Mouse (Mus musculus): ENCODE data around the gene Zc3h12a. TPM values are rescaled to one million over a fixed set of nuclear protein-coding genes. Genes with fewer than 3 reads are reported as not detected.

Gene Zc3h12a
- polyA plus RNA-seq, 1 experiment from 2014 or later, result 0.46 TPM

- peaks cover 6% of the 10 kb centered on the region; the same call in 1 of the 2 replicates for H3K27me3 ChIP-seq
- 0 out of 2 replicates have a peak overlapping the region, but pooled peaks have one; percentile 43 for H3K9ac ChIP-seq
- H3K4me1 ChIP-seq, result 0 out of 2 replicates have a peak, but pooled peaks cover 6% of the 10 kb centered on the region
- no peaks in the 10 kb centered on the region for H3K36me3 ChIP-seq
- H3K4me3 ChIP-seq, result no peak overlapping the region
- no peak overlapping the region for H3K27ac ChIP-seq
- ATAC-seq (ENCODE audit: low FRiP score, low read depth), result no peak
- 6% methylated on average over 19 of the region's 19 CpGs for WGBS
- H3K9me3 ChIP-seq, result no peaks in the 10 kb centered on the region
- H3K4me2 ChIP-seq (replicated peaks), result peak overlapping the region; percentile 46
These were observed 32.8 kb upstream of the Zc3h12a start for GRCm38 (mm10) chr4:125160320-125160950.

- Histone ChIP-seq H3K9me3 (no peaks in the 10 kb centered on the region), H3K27ac (no peak overlapping the region), H3K4me2 (replicated peaks) (no peak overlapping the region), H3K4me1 (0 out of 2 replicates have a peak, but pooled peaks cover 6% of the 10 kb centered on the region), H3K27me3 (peaks cover 6% of the 10 kb centered on the region; the same call in 1 of the 2 replicates), H3K4me3 (no peak overlapping the region), H3K9ac (no peak overlapping the region), H3K36me3 (no peaks in the 10 kb centered on the region)
- no peak for ATAC-seq (ENCODE audit: low FRiP score, low read depth)
- 59% methylated on average over 20 of the region's 20 CpGs for WGBS
These were observed 31.1 kb upstream of the Zc3h12a start for GRCm38 (mm10) chr4:125158581-125159317.

- no peak overlapping the region for H3K4me3 ChIP-seq
- H3K36me3 ChIP-seq, result no peaks in the 10 kb centered on the region
- no peak overlapping the region for H3K27ac ChIP-seq
- no peak overlapping the region for H3K9ac ChIP-seq
- 77% methylated on average over 2 of the region's 2 CpGs for WGBS
- H3K27me3 ChIP-seq, result peaks cover 6% of the 10 kb centered on the region; the same call in 1 of the 2 replicates
- H3K4me2 ChIP-seq (replicated peaks), result no peak overlapping the region
- H3K9me3 ChIP-seq, result no peaks in the 10 kb centered on the region
- 0 out of 2 replicates have a peak, but pooled peaks cover 6% of the 10 kb centered on the region for H3K4me1 ChIP-seq
- no peak for ATAC-seq (ENCODE audit: low FRiP score, low read depth)
These were observed 30.4 kb upstream of the Zc3h12a start for GRCm38 (mm10) chr4:125158081-125158480.

GRCm38 (mm10) chr4:125157322-125157721 lies 29.7 kb upstream of the Zc3h12a start:
- Histone ChIP-seq H3K4me3 (no peak overlapping the region), H3K36me3 (no peaks in the 10 kb centered on the region), H3K4me2 (replicated peaks) (no peak overlapping the region), H3K27ac (no peak overlapping the region), H3K27me3 (peaks cover 6% of the 10 kb centered on the region; the same call in 1 of the 2 replicates), H3K9ac (no peak overlapping the region), H3K4me1 (0 out of 2 replicates have a peak, but pooled peaks cover 6% of the 10 kb centered on the region), H3K9me3 (no peaks in the 10 kb centered on the region)
- no peak for ATAC-seq (ENCODE audit: low FRiP score, low read depth)
- WGBS, result 53% methylated on average over 3 of the region's 3 CpGs

GRCm38 (mm10) chr4:125155646-125156045 lies 28.0 kb upstream of the Zc3h12a start:
- ATAC-seq (ENCODE audit: low FRiP score, low read depth), result no peak
- H3K27me3 ChIP-seq, result peaks cover 6% of the 10 kb centered on the region; the same call in 1 of the 2 replicates
- H3K4me2 ChIP-seq (replicated peaks), result no peak overlapping the region
- no peak overlapping the region for H3K4me3 ChIP-seq
- WGBS, result 88% methylated on average over 5 of the region's 5 CpGs
- H3K36me3 ChIP-seq, result no peaks in the 10 kb centered on the region
- H3K9me3 ChIP-seq, result no peaks in the 10 kb centered on the region
- 0 out of 2 replicates have a peak, but pooled peaks cover 3% of the 10 kb centered on the region for H3K4me1 ChIP-seq
- no peak overlapping the region for H3K9ac ChIP-seq
- no peak overlapping the region for H3K27ac ChIP-seq

- Histone ChIP-seq H3K4me2 (replicated peaks) (no peak overlapping the region), H3K27me3 (peaks cover 8% of the 10 kb centered on the region; the same call in 1 of the 2 replicates), H3K27ac (no peak overlapping the region), H3K36me3 (no peaks in the 10 kb centered on the region), H3K9me3 (no peaks in the 10 kb centered on the region), H3K4me1 (peaks cover 14% of the 10 kb centered on the region), H3K9ac (no peak overlapping the region), H3K4me3 (no peak overlapping the region)
- ATAC-seq (ENCODE audit: low FRiP score, low read depth), result no peak
- 63% methylated on average over 4 of the region's 4 CpGs for WGBS
These were observed 26.1 kb upstream of the Zc3h12a start for GRCm38 (mm10) chr4:125153659-125154241.

GRCm38 (mm10) chr4:125152469-125152868 lies 24.8 kb upstream of the Zc3h12a start:
- Histone ChIP-seq H3K9me3 (peaks cover 3% of the 10 kb centered on the region; the same call in 1 of the 2 replicates), H3K4me3 (no peak overlapping the region), H3K9ac (no peak overlapping the region), H3K27ac (no peak overlapping the region), H3K4me1 (peaks cover 14% of the 10 kb centered on the region), H3K4me2 (replicated peaks) (no peak overlapping the region), H3K27me3 (peaks cover 8% of the 10 kb centered on the region; the same call in 1 of the 2 replicates), H3K36me3 (no peaks in the 10 kb centered on the region)
- WGBS, result 92% methylated on average over 6 of the region's 6 CpGs
- no peak for ATAC-seq (ENCODE audit: low FRiP score, low read depth)

GRCm38 (mm10) chr4:125149460-125149859 lies 21.8 kb upstream of the Zc3h12a start:
- Histone ChIP-seq H3K4me1 (peaks cover 25% of the 10 kb centered on the region), H3K4me2 (replicated peaks) (peak overlapping the region; percentile 3; the same call in 1 of the 2 replicates), H3K4me3 (no peak overlapping the region), H3K27me3 (peaks cover 24% of the 10 kb centered on the region), H3K9ac (no peak overlapping the region), H3K36me3 (no peaks in the 10 kb centered on the region), H3K27ac (no peak overlapping the region), H3K9me3 (peaks cover 3% of the 10 kb centered on the region; the same call in 1 of the 2 replicates)
- WGBS, result 12% methylated on average over 5 of the region's 5 CpGs
- no peak for ATAC-seq (ENCODE audit: low FRiP score, low read depth)

- peaks cover 26% of the 10 kb centered on the region for H3K4me1 ChIP-seq
- no peak overlapping the region for H3K27ac ChIP-seq
- H3K9me3 ChIP-seq, result peaks cover 3% of the 10 kb centered on the region; the same call in 1 of the 2 replicates
- H3K4me3 ChIP-seq, result no peak overlapping the region
- H3K4me2 ChIP-seq (replicated peaks), result no peak overlapping the region
- no peaks in the 10 kb centered on the region for H3K36me3 ChIP-seq
- 86% methylated on average over 4 of the region's 4 CpGs for WGBS
- H3K27me3 ChIP-seq, result peaks cover 33% of the 10 kb centered on the region
- no peak overlapping the region for H3K9ac ChIP-seq
- no peak for ATAC-seq (ENCODE audit: low FRiP score, low read depth)
These were observed 20.3 kb upstream of the Zc3h12a start for GRCm38 (mm10) chr4:125147970-125148369.

- Histone ChIP-seq H3K36me3 (no peaks in the 10 kb centered on the region), H3K27ac (no peak overlapping the region), H3K27me3 (peaks cover 25% of the 10 kb centered on the region), H3K4me1 (peaks cover 23% of the 10 kb centered on the region), H3K4me2 (replicated peaks) (no peak overlapping the region; the same call in 1 of the 2 replicates), H3K9ac (no peak overlapping the region), H3K9me3 (peaks cover 3% of the 10 kb centered on the region; the same call in 1 of the 2 replicates), H3K4me3 (no peak overlapping the region)
- ATAC-seq (ENCODE audit: low FRiP score, low read depth), result no peak
- 33% methylated on average over 9 of the region's 10 CpGs for WGBS
These were observed 17.6 kb upstream of the Zc3h12a start for GRCm38 (mm10) chr4:125145213-125145612.

GRCm38 (mm10) chr4:125144627-125145026 lies 17.0 kb upstream of the Zc3h12a start:
- no peaks in the 10 kb centered on the region for H3K36me3 ChIP-seq
- ATAC-seq (ENCODE audit: low FRiP score, low read depth), result no peak
- H3K9ac ChIP-seq, result no peak overlapping the region
- peaks cover 25% of the 10 kb centered on the region for H3K27me3 ChIP-seq
- 29% methylated on average over 7 of the region's 7 CpGs for WGBS
- H3K9me3 ChIP-seq, result peaks cover 3% of the 10 kb centered on the region; the same call in 1 of the 2 replicates
- no peak overlapping the region for H3K27ac ChIP-seq
- H3K4me3 ChIP-seq, result no peak overlapping the region
- H3K4me2 ChIP-seq (replicated peaks), result no peak overlapping the region
- H3K4me1 ChIP-seq, result peaks cover 17% of the 10 kb centered on the region

- no peak overlapping the region for H3K9ac ChIP-seq
- no peak overlapping the region for H3K4me3 ChIP-seq
- no peak overlapping the region for H3K4me2 ChIP-seq (replicated peaks)
- H3K27ac ChIP-seq, result no peak overlapping the region
- peaks cover 3% of the 10 kb centered on the region; the same call in 1 of the 2 replicates for H3K9me3 ChIP-seq
- WGBS, result 81% methylated on average over 5 of the region's 5 CpGs
- H3K36me3 ChIP-seq, result no peaks in the 10 kb centered on the region
- ATAC-seq (ENCODE audit: low FRiP score, low read depth), result no peak
- peaks cover 25% of the 10 kb centered on the region for H3K27me3 ChIP-seq
- H3K4me1 ChIP-seq, result peaks cover 13% of the 10 kb centered on the region
These were observed 16.6 kb upstream of the Zc3h12a start for GRCm38 (mm10) chr4:125144211-125144610.
